Mouse (Mus musculus) limb, embryonic 13.5 days (tissue): ENCODE data around the gene Mrpl51. TPM values are rescaled to one million over a fixed set of nuclear protein-coding genes. Genes with fewer than 3 reads are reported as not detected.

Experiments used
- ATAC-seq: fragments of 200-750 bp; cut with Nextera tagmentation; 2 replicates; pipeline ENCODE4 v1.8.0; 2017; ENCODE audit warnings: low read depth, moderate number of reproducible peaks, moderate TSS enrichment; ENCODE audit not compliant: low FRiP score
- H3K27ac ChIP-seq: fragments of 300-500 bp; sonication (generic); 2 replicates; pipeline ENCODE4 v1.5.1; 2015; ENCODE audit warnings: inconsistent platforms, mild to moderate bottlenecking, moderate library complexity
- H3K27me3 ChIP-seq: fragments of 300-500 bp; sonication (generic); 2 replicates; pipeline ENCODE4 v1.6.1; 2015; ENCODE audit warnings: mild to moderate bottlenecking, inconsistent platforms
- H3K36me3 ChIP-seq: fragments of 300-500 bp; sonication (generic); 2 replicates; pipeline ENCODE4 v1.6.1; 2015; ENCODE audit warnings: inconsistent platforms, mild to moderate bottlenecking, moderate library complexity
- H3K4me1 ChIP-seq: fragments of 300-500 bp; sonication (generic); 2 replicates; pipeline ENCODE4 v1.6.1; 2015; ENCODE audit warnings: inconsistent platforms
- H3K4me2 ChIP-seq: fragments of 300-500 bp; sonication (generic); replicated peaks from 2 replicates; pipeline ENCODE4 v1.6.1; 2015; ENCODE audit warnings: inconsistent platforms, mild to moderate bottlenecking, moderate library complexity
- H3K4me3 ChIP-seq: fragments of 300-500 bp; sonication (generic); 2 replicates; pipeline ENCODE4 v1.5.1; 2015; ENCODE audit warnings: moderate library complexity, mild to moderate bottlenecking, inconsistent platforms
- H3K9ac ChIP-seq: fragments of 300-500 bp; sonication (generic); 2 replicates; pipeline ENCODE4 v1.6.1; 2015; ENCODE audit warnings: mild to moderate bottlenecking, inconsistent platforms
- H3K9me3 ChIP-seq: fragments of 300-500 bp; sonication (generic); 2 replicates; pipeline ENCODE4 v1.6.1; 2016; ENCODE audit warnings: inconsistent platforms
- WGBS: fragments of 180-500 bp; shearing (Covaris S2); methylation state at CpG from one replicate; pipeline ENCODE4 v1.1.7; 2015; 5-methylcytosine and 5-hydroxymethylcytosine counted together
- polyA plus RNA-seq: library from polyadenylated mRNA; unstranded; fragments of >200 nt; fragmentation: Nextera tagmentation; extraction: Ambion mirVana; gene quantifications from 2 replicates; pipeline ENCODE4 v1.2.1, GENCODE M21; 2015

The Mrpl51 gene
- polyA plus RNA-seq, 1 experiment from 2014 or later = 213 TPM

DNA sequence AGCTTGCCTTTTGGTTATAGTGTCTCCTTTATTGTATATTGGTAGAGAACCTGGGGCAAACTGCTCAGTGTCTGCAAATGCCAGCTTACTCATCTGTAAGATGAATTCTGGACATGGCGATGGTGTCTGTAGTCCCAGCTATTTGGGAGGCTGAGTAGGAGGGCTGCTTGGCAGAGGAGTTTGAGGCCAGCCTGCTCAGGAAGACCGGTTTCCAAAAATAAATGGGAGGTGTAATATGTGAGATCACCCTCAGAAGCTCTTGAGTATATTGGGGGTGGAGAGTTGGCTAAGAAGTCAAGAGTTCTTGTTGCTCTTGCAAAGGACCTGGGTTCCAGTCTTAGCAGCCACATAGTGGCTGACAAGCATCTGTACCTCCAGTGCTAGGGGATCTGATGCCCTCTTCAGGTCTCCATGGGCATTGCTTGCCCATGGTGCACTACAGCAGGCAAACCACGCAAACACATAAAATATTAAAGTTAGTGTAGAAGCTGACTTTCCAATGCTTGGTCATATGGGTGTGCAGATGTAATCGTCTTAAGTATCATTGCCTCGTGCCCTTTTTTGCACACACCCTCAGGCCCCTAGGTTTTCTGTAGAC, 34.0 kb downstream of the Mrpl51 start:
- WGBS = 83% methylated on average over 5 of the region's 5 CpGs
- Histone ChIP-seq H3K36me3 (peaks cover 13% of the 10 kb centered on the region), H3K4me2 (no peak overlapping the region), H3K4me1 (peaks cover 2% of the 10 kb centered on the region; the same call in 1 of the 2 replicates), H3K27me3 (no peaks in the 10 kb centered on the region), H3K9ac (no peak overlapping the region), H3K9me3 (no peaks in the 10 kb centered on the region), H3K27ac (no peak overlapping the region), H3K4me3 (no peak overlapping the region)
- ATAC-seq = no peak

- Histone ChIP-seq H3K4me2 (peak overlapping the region; percentile 91), H3K4me3 (no peak overlapping the region), H3K4me1 (peaks cover 28% of the 10 kb centered on the region), H3K9ac (no peak overlapping the region), H3K9me3 (no peaks in the 10 kb centered on the region), H3K36me3 (no peaks in the 10 kb centered on the region; the same call in 1 of the 2 replicates), H3K27ac (no peak overlapping the region), H3K27me3 (no peaks in the 10 kb centered on the region)
- no peak for ATAC-seq
- 66% methylated on average over 9 of the region's 9 CpGs for WGBS
Observed at GRCm38 (mm10) chr6:125230571-125230970, 39.0 kb downstream of the Mrpl51 start.

DNA sequence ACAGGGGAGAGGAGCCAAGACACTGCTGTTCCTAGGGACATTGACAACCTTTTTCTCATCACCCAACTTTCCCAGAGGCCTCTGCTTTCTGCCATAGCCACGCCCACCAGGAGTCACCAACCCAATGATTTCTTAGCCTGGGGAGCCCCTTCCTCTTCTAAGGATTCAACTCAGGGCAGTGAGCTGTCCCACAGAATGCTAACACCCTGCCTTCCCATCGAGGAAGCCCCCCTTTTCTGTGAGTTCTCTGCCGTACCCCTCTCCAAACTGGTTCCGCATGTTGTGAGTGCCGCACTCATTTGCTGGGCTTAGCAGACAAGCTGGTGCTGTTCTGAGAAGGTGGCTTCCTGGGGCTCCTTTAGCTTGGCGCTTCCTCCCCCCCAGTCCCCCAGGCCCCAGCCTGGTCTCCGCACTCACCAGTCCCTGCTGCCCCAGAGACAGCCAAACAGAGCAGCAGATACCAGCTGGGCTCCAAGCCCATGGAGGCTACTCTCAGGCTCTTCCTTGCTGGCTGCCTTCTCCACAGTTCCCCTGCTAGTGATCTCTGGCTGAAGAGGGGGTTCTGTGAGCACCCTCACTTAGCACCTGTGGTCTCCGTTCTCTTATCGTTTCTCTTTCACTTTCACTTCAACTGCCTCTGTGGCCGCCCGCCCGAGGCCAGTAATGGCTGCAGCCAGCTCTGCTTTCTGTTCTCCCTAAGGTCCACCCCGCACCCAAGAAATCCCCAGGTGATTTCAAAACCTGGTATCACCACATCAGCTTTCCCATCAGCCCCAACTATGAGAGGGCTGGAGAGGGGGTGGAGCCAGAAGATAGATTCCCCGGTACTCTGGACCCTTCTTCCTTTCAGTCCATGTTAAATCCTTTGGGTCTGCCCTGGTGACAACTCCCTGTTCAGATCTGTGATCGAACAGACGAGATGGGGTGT, 39.8 kb downstream of the Mrpl51 start, which contains the start of gene Tapbpl:
Tapbpl (minus strand) TSS at position 744 of the 928 bp plus-strand sequence.
- 8% methylated on average over 16 of the region's 16 CpGs for WGBS
- H3K9ac ChIP-seq = peak within 1 kb of the TSS; percentile 74
- peak within 1 kb of the TSS; percentile 50 for H3K4me3 ChIP-seq
- ATAC-seq = peak; percentile 57
- no peaks in the 10 kb centered on the region for H3K27me3 ChIP-seq
- no peaks in the 10 kb centered on the region for H3K36me3 ChIP-seq
- H3K27ac ChIP-seq = peak within 1 kb of the TSS; percentile 40; the same call in 1 of the 2 replicates
- H3K4me1 ChIP-seq = peaks cover 28% of the 10 kb centered on the region
- no peaks in the 10 kb centered on the region for H3K9me3 ChIP-seq
- H3K4me2 ChIP-seq = peak within 1 kb of the TSS; percentile 91

DNA sequence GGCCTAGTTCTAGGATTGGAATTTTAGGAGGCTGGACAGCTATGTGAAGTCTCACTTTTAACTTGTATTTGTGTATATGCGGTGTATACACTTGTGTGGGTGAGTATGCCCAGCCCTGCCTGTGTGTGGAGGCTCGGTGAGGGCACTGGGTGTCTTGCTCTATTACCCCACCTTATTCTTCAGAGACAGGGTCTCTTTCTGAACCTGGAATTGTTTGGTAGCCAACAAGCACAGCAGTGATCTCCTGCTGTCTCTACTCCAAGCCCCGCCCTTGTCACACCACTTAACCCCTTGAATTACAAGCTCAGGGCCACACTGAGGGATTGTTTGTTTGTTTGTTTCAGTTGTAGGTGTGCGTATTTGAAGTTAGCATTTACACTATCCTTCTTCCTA, 40.4 kb downstream of the Mrpl51 start:
- H3K4me2 ChIP-seq = peak overlapping the region; percentile 91
- no peak for ATAC-seq
- H3K4me1 ChIP-seq = peaks cover 28% of the 10 kb centered on the region
- no peaks in the 10 kb centered on the region for H3K36me3 ChIP-seq
- no peak overlapping the region for H3K27ac ChIP-seq
- no peaks in the 10 kb centered on the region for H3K9me3 ChIP-seq
- H3K4me3 ChIP-seq = peak overlapping the region; percentile 50
- WGBS = 51% methylated on average over 4 of the region's 4 CpGs
- H3K9ac ChIP-seq = peak overlapping the region; percentile 74
- no peaks in the 10 kb centered on the region for H3K27me3 ChIP-seq

- H3K4me2 ChIP-seq = peak overlapping the region; percentile 91; the same call in 1 of the 2 replicates
- no peaks in the 10 kb centered on the region for H3K27me3 ChIP-seq
- no peak overlapping the region for H3K27ac ChIP-seq
- H3K36me3 ChIP-seq = no peaks in the 10 kb centered on the region
- no peak overlapping the region for H3K9ac ChIP-seq
- ATAC-seq = no peak
- H3K9me3 ChIP-seq = no peaks in the 10 kb centered on the region
- H3K4me1 ChIP-seq = peaks cover 28% of the 10 kb centered on the region
- 82% methylated on average over 6 of the region's 6 CpGs for WGBS
- no peak overlapping the region for H3K4me3 ChIP-seq
Observed at GRCm38 (mm10) chr6:125232516-125232915, 40.9 kb downstream of the Mrpl51 start.

- H3K4me1 ChIP-seq = peaks cover 28% of the 10 kb centered on the region
- ATAC-seq = no peak
- H3K27me3 ChIP-seq = no peaks in the 10 kb centered on the region
- H3K27ac ChIP-seq = no peak overlapping the region
- H3K9ac ChIP-seq = no peak overlapping the region
- 53% methylated on average over 7 of the region's 7 CpGs for WGBS
- H3K36me3 ChIP-seq = no peaks in the 10 kb centered on the region
- no peak overlapping the region for H3K4me3 ChIP-seq
- H3K9me3 ChIP-seq = no peaks in the 10 kb centered on the region
- no peak overlapping the region for H3K4me2 ChIP-seq
Observed at GRCm38 (mm10) chr6:125233816-125234519, 42.4 kb downstream of the Mrpl51 start.

GRCm38 (mm10) chr6:125234520-125234828, 42.9 kb downstream of the Mrpl51 start:
- H3K27me3 ChIP-seq = no peaks in the 10 kb centered on the region
- 64% methylated on average over 5 of the region's 5 CpGs for WGBS

DNA sequence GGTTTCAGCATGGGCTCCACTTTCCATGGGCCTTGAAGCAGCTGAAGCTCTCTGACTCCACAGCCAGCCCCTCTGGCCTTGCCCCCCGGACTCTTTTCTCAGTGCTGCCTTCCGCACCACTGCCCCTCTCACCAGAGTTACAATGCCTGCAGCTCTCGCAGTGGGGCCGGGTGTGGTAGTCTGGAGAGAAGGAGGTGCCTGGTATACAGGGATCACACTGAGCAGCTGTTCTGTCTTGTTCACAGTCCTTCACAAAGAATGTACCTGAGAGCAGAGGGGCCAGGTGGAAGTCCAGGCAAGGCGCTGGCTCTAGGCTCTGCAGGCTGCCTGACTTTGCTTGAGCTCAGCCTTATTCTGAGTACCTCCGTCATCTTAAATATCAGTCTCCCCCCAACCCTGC, 44.7 kb downstream of the Mrpl51 start:
- H3K36me3 ChIP-seq = no peaks in the 10 kb centered on the region
- peaks cover 19% of the 10 kb centered on the region for H3K4me1 ChIP-seq
- no peak for ATAC-seq
- H3K9ac ChIP-seq = no peak overlapping the region
- WGBS = 76% methylated on average over 6 of the region's 6 CpGs
- H3K4me2 ChIP-seq = no peak overlapping the region
- no peaks in the 10 kb centered on the region for H3K9me3 ChIP-seq
- no peak overlapping the region for H3K4me3 ChIP-seq
- H3K27ac ChIP-seq = no peak overlapping the region
- no peaks in the 10 kb centered on the region for H3K27me3 ChIP-seq

More at GRCm38 (mm10) chr6:125234520-125234828, 42.9 kb downstream of the Mrpl51 start:
- Histone ChIP-seq H3K4me2 (no peak overlapping the region), H3K4me1 (peaks cover 28% of the 10 kb centered on the region), H3K27ac (no peak overlapping the region), H3K9ac (no peak overlapping the region), H3K36me3 (no peaks in the 10 kb centered on the region), H3K9me3 (no peaks in the 10 kb centered on the region), H3K4me3 (no peak overlapping the region)
- ATAC-seq = peak; percentile 51

GRCm38 (mm10) chr6:125236782-125237181, 45.2 kb downstream of the Mrpl51 start, which contains the start of gene Cd27:
Cd27 (minus strand) TSS chr6:125237010.
- Histone ChIP-seq H3K4me2 (no peak within 1 kb of the TSS), H3K4me1 (peaks cover 15% of the 10 kb centered on the region), H3K27ac (no peak within 1 kb of the TSS), H3K9me3 (no peaks in the 10 kb centered on the region), H3K9ac (no peak within 1 kb of the TSS), H3K27me3 (no peaks in the 10 kb centered on the region), H3K4me3 (no peak within 1 kb of the TSS), H3K36me3 (no peaks in the 10 kb centered on the region)
- ATAC-seq = no peak
- WGBS = 50% methylated on average over 6 of the region's 6 CpGs

DNA sequence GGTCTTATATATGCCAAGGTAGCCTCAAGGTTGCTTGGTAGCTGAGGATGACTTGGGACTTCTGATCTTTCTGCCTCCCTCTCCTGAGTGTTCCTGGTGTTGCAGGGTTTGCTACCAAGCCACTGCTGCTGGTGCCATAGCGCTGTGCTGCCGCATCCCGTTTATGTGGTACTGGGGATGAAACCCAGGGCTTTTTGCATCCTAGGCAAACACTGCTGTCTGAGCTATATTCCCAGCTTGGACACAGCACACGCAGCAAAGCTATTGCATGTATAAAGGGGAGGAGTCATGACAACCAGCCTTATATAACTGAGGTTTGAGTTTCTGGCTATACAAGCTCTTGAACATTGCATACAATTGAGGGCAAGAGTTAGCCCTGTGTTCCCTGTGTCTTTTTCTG, 45.8 kb downstream of the Mrpl51 start:
- H3K27me3 ChIP-seq = no peaks in the 10 kb centered on the region
- H3K4me2 ChIP-seq = no peak overlapping the region
- WGBS = 81% methylated on average over 4 of the region's 4 CpGs

GRCm38 (mm10) chr6:125238396-125238795, 46.8 kb downstream of the Mrpl51 start:
- no peak for ATAC-seq
- Histone ChIP-seq H3K9ac (no peak overlapping the region), H3K9me3 (no peaks in the 10 kb centered on the region), H3K4me3 (no peak overlapping the region), H3K27me3 (no peaks in the 10 kb centered on the region), H3K27ac (no peak overlapping the region), H3K4me1 (peaks cover 9% of the 10 kb centered on the region), H3K36me3 (no peaks in the 10 kb centered on the region), H3K4me2 (no peak overlapping the region)
- 62% methylated on average over 6 of the region's 6 CpGs for WGBS

More for the DNA sequence above, 45.8 kb downstream of the Mrpl51 start:
- H3K4me1 ChIP-seq = peaks cover 9% of the 10 kb centered on the region
- H3K9me3 ChIP-seq = no peaks in the 10 kb centered on the region
- no peak for ATAC-seq
- H3K4me3 ChIP-seq = no peak overlapping the region
- no peak overlapping the region for H3K27ac ChIP-seq
- no peak overlapping the region for H3K9ac ChIP-seq
- H3K36me3 ChIP-seq = no peaks in the 10 kb centered on the region

DNA sequence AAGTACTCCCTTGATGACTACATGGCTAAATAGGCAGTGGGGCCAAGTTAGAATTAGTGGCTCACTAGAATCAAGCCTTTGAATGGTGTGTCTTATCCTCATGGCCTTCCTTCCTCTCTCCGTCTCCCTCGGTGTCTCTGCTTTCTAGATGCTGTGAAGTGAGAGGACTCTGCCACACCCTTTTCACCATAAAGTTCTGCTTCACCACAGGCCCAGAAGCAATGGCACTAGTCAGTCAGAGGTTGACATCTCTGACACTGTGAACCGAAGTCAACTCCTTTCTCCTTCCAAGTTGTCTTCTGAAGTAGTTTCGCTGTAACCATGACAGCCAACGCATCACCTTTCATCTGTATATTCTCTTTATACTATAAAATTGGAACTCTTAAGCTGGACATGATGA, 47.9 kb downstream of the Mrpl51 start:
- Histone ChIP-seq H3K9me3 (no peaks in the 10 kb centered on the region), H3K4me1 (peaks cover 2% of the 10 kb centered on the region; the same call in 1 of the 2 replicates), H3K9ac (no peak overlapping the region), H3K36me3 (no peaks in the 10 kb centered on the region), H3K27me3 (no peaks in the 10 kb centered on the region), H3K27ac (no peak overlapping the region), H3K4me3 (no peak overlapping the region), H3K4me2 (no peak overlapping the region)
- no peak for ATAC-seq
- WGBS = 90% methylated on average over 5 of the region's 5 CpGs
